In the genomic region with DNA sequence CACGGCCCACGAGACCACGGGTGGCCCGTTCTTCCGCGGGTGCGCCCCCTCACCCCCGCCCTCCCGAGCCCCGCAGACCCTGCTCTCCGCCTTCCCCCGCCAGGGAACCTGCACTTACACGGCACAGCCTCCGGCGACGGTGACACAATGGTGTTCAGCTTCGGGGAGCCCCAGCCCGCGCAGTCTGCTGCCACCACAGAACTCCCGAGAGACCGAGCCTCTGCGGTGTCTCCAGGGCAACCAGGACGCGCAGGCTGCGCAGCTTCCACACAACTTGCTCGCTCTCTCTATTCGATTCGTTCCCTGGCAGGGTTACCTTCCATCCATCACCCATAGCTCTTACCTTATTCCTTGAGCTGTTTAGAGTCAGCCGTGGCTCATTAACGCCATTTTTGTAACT, we compare ENCODE assay signal across 8 mouse cellular contexts. TPM values are rescaled to one million over a fixed set of nuclear protein-coding genes. Genes with fewer than 3 reads are reported as not detected.
A peak's percentile ranks its signal among the peaks of the same experiment; 100 is the strongest.
DNase-seq lines count a peak whose midpoint lies in the region; ATAC-seq lines count a peak whose summit lies in the region.

No protein-coding gene starts in this region.

- H3K27ac ChIP-seq in embryonic facial prominence, embryonic 13.5 days: no peak overlapping the region
- H3K27ac ChIP-seq in hindbrain, embryonic 12.5 days: peak overlapping the region; percentile 19; the same call in 1 of the 2 replicates

- peak; percentile 72 for DNase-seq in layer of hippocampus, adult 11-12 months (ENCODE audit: low spot score)
- DNase-seq in layer of hippocampus, adult 9-10 months (ENCODE audit: low spot score): no peak
- DNase-seq in layer of hippocampus, postnatal 36 days: peak; percentile 73 to 79
- DNase-seq in lung, postnatal 10 days: peak; percentile 64
- peak; percentile 82 for DNase-seq in retina, postnatal 1 day
- peak; percentile 60 for DNase-seq in thymus, postnatal 14 days

- peak; percentile 86 for ATAC-seq in embryonic facial prominence, embryonic 13.5 days (ENCODE audit: insufficient number of reproducible peaks, insufficient read depth, low FRiP score, low TSS enrichment, low read depth)
- peak; percentile 93 for ATAC-seq in hindbrain, embryonic 12.5 days (ENCODE audit: low FRiP score)

- H3K27me3 ChIP-seq in embryonic facial prominence, embryonic 13.5 days: no peaks in the 10 kb centered on the region
- H3K27me3 ChIP-seq in hindbrain, embryonic 12.5 days: no peaks in the 10 kb centered on the region

- H3K4me1 ChIP-seq in embryonic facial prominence, embryonic 13.5 days: peaks cover 11% of the 10 kb centered on the region
- H3K4me1 ChIP-seq in hindbrain, embryonic 12.5 days: peaks cover 9% of the 10 kb centered on the region

- peak overlapping the region; percentile 51 for H3K4me3 ChIP-seq in embryonic facial prominence, embryonic 13.5 days
- peak overlapping the region; percentile 46 for H3K4me3 ChIP-seq in hindbrain, embryonic 12.5 days

- H3K36me3 ChIP-seq in embryonic facial prominence, embryonic 13.5 days: peaks cover 16% of the 10 kb centered on the region
- peaks cover 8% of the 10 kb centered on the region; the same call in 1 of the 2 replicates for H3K36me3 ChIP-seq in hindbrain, embryonic 12.5 days

- H3K9me3 ChIP-seq in embryonic facial prominence, embryonic 13.5 days: no peaks in the 10 kb centered on the region
- no peaks in the 10 kb centered on the region for H3K9me3 ChIP-seq in hindbrain, embryonic 12.5 days (replicated peaks)

- H3K9ac ChIP-seq in embryonic facial prominence, embryonic 13.5 days: peak overlapping the region; percentile 69
- H3K9ac ChIP-seq in hindbrain, embryonic 12.5 days: peak overlapping the region; percentile 66

- under 1% methylated on average over 30 of the region's 30 CpGs for WGBS in embryonic facial prominence, embryonic 13.5 days
- WGBS in hindbrain, embryonic 12.5 days: under 1% methylated on average over 30 of the region's 30 CpGs

- peak overlapping the region; percentile 95 for H3K4me2 ChIP-seq in embryonic facial prominence, embryonic 13.5 days
- peak overlapping the region; percentile 95 for H3K4me2 ChIP-seq in hindbrain, embryonic 12.5 days (replicated peaks)

RNA-seq across cellular contexts. Expression of a gene that starts 0.4 kb away (rescaled TPM):
- polyA plus RNA-seq in embryonic facial prominence, embryonic 13.5 days (2015; fragmentation: Nextera tagmentation; extraction: Ambion mirVana): 0.34 and 1.1 TPM in 2 replicates
- 3.9 and 4.3 TPM in 2 replicates for polyA plus RNA-seq in hindbrain, embryonic 12.5 days (2016; fragmentation: Nextera tagmentation; extraction: Ambion mirVana)
- 10 to 100 TPM; 16.0 TPM for total RNA-seq in layer of hippocampus, postnatal 36 days (2021)
